Mouse (Mus musculus) right cerebral cortex, adult 18-20 months (tissue): ENCODE results near the gene Gm20388.
A peak's percentile ranks its signal among the peaks of the same experiment; 100 is the strongest.

Source experiments
- DNase-seq: peaks from one replicate; pipeline ENCODE4 v3.0.0; 2022; ENCODE audit warnings: mixed read lengths

Gene Gm20388

DNA sequence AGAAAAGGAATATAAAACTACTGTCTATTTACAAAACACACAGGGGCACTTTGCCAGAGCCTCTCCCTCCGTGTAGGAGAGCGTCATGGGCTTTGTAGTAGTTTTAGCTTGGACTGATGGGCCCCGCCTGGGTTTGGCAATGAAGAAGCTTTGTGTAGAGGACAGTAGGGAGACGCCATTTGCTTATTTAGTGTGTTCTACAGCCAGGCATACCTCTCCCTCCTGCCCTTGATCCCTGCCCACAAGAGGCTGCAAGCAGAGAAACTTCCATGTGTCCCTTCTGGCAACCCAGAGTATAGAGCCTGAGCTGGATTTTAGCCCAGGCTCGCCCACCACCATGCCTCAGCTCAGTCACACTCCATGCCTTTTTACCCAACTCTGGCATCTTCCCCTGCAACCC, 4271.1 kb downstream of the Gm20388 start:
- no peak for DNase-seq

GRCm38 (mm10) chr8:124182224-124182623, 4271.6 kb downstream of the Gm20388 start:
- DNase-seq: peak; percentile 56

DNA sequence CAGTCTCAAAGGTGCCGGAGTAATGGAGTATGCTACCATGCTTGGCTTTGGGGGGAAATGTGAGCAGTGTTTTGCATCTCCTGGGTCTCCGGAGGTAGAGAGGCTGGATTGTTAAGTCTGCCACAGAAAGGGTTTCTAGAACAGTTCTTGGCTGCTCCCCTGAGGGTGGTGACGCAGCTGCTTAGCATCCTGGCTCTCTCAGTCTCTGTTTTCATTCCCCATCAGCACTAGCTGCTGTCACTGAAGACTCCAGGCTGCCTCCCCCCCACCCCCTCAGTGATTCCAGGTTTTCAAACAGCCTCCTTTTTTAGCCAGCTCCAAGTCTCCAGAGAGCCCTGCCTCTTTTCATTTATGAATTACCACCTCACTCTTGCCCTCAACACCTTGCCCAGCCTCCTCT, 4273.4 kb downstream of the Gm20388 start:
- DNase-seq: peak; percentile 58

DNA sequence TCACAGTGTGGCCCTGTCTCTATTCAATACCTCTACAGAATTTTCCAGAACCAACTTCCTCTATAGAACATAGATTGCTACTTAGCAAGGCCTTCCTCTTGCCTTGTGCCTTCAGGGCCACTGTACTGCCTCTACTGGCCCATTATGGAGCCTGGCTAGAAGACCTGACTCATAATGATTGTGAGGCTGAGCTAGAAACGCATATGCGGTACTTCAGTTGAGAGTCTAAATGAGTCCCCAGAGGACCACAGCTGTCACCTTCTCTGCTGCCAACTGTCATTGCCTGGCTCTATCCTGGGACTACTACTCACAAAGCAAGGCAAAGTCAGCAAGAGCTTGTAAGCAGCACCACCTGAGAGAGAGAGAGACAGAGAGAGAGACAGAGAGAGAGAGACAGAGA, 4273.9 kb downstream of the Gm20388 start:
- DNase-seq: no peak

- no peak for DNase-seq
Observed at GRCm38 (mm10) chr8:124185081-124185480, 4274.4 kb downstream of the Gm20388 start.

DNA sequence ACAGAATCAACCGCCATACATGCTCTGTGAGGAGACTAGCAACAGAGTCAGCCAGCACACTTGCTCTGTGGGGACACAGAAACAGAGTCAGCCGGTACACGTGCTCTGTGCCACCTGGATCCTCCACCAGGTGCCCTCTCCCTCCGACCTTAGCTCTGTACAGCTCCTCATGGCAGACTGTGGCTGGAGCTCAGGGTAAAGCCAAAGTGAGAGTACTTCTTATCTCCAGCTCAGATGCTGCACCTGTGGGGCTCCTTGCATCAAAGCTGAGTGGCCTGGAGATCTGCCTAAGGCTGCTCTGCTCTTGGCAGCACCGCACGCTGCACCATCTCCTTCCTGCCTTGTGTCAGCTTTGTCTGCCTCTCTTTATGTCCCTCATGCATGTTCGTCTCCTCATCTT, 4279.7 kb downstream of the Gm20388 start:
- no peak for DNase-seq

DNA sequence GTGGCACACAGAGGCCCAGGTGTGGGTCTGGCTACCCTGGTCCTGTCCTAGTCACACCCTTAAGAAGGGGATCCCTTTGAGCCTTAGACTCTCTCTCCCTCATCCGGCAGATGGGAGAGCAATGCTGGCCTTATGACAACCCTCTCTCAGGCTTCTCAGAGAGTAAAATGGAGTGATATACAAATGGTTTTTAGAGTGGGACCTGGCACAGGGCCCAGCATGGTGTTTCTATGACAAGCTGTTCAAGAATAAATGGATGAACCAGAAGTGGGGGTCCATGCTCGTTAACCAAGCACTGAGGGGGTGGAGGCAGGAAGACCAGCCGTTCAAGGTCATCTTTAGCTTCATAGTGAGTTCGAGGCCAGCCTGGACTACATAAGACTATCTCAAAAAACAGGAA, 4281.6 kb downstream of the Gm20388 start:
- DNase-seq: no peak

GRCm38 (mm10) chr8:124192976-124193375, 4282.3 kb downstream of the Gm20388 start:
- DNase-seq: peak; percentile 49

DNA sequence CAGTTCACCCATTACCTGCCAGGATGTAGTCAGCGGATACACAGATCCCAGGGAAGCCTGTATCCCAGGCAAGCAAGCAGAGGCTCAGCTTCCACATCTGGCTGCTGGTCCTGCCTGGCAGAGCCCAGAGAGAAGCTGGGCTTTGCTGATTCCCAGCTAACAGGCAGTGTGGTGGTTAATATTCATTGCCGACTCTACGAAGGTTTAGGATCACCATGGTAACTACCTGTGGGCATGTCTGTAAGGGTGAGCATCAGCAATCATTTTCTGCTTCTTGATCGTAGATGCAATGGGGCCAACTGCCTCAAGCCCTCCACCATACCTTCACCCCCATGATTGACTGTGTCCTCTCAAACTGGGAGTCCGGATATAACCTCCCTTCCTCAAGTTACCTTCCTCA, 4283.4 kb downstream of the Gm20388 start:
- DNase-seq: no peak

GRCm38 (mm10) chr8:124196195-124196594, 4285.6 kb downstream of the Gm20388 start:
- no peak for DNase-seq

DNA sequence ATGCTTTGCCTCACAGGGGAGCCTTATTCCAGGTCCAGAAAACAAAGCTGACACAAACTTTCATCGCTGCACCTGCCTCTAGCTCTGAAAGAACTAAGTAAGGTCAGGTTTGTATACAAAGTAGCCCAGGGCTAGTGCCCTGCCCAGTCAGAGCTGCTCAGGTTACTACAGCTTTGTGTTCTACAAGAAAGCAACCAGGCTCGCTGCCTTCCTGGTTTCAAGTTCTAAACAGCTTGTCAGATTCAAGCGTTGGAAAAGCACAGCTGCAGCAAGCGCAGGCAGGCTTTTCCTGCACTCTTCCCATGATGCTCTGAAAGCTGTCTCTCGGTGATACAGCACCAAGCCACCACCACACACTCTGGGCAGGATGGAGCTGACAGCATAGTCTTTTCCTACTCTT, 4286.2 kb downstream of the Gm20388 start:
- DNase-seq: no peak

DNA sequence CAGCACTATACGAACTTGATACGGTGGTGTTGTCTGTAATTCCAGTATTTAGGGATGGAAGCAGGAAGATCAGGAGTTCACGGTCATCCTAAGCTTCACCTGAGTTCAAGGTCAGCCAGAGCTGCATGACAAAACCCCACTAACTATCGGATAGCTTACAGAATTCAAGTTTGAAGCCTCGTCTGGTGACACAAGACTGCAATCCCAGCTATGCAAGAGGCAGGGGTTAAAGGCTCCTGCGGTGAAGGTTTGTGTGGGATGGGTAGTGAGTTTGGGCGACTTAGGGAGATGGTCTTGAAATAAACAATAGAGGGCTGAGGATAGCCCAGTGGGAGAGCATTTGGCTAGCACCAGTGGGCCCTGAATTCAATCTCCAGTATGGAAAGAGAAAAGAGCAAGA, 4287.6 kb downstream of the Gm20388 start:
- DNase-seq: no peak

DNA sequence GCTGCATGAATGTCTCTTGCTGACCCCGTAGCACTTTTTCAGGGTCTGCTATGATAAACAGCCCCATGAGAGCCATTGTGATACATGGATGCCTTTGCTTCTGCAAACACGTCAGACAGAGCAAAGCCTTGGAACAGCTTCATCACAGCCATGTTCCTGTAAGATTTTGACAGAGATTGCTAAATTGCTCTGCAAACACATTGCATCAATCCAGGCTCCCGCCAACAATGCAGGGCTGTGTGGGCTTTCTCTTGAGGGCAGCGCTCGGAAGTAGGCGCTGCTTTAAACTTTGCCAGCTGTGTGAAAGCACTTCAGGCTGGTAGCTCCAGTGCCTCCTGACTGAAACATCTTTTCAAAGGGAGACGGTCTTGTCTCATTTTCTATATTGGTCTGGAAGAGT, 4289.8 kb downstream of the Gm20388 start:
- no peak for DNase-seq

- no peak for DNase-seq
Observed at GRCm38 (mm10) chr8:124201706-124202105, 4291.1 kb downstream of the Gm20388 start.

DNA sequence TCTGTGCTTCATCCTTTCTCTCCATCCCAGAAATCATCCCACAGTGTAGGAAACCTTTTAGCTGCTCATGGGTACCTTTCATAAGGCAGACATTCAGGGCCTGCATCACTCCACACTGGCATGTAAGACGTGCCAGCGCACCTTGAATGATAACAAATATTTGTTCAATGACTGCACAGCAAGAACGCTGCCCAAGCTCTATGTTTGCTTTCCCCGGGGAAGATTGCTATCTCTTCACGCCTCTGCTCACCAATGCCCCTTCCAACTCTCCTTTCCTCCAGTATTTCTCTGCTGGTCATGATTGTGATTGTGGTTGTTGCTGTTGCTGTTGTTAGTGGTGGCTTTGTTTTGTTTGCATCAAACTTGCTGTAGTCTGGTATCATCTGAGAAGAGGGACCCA, 4292.3 kb downstream of the Gm20388 start:
- DNase-seq: no peak

- DNase-seq: no peak
Observed at GRCm38 (mm10) chr8:124204001-124204601, 4293.5 kb downstream of the Gm20388 start.

GRCm38 (mm10) chr8:124212148-124212547, 4301.5 kb downstream of the Gm20388 start:
- no peak for DNase-seq

DNA sequence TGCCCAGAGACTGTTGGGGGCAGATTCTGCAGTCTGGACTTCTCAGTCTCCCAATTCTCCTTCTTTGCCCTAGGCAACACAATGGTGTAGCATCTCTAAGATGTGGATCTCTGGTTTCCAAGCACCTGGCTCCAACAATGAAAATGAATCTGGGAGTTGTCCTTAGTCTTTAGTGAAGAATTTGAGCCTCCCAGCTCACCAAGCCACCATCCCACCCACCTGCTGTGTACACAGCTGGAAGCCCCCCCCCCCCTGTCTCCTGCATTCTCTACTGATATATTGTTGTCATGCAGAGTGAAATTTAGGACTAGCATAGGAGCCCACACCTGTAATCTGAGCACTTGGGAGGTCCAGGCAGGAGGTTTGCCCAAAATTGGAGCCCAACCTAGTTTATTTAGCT, 4306.3 kb downstream of the Gm20388 start:
- DNase-seq: no peak

DNA sequence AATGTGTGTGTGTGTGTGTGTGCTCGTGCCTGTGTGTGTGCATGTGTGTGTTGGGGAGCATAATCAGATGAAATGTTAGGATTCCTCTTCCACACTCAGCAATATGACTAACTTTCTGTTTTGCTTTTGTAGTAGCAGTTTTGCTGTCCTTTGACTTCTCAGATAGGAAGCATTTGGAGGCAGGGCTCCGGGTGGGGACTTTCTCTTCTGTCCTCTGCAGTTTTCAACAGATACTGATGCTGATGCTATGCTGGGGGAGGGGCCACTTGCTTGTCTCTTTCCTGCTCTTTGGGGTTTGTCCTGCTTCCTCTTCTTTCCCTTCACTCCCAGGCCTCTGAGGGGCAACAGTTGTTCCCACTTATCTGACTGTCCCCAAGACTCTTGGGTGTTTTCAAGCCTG, 4319.2 kb downstream of the Gm20388 start:
- DNase-seq: no peak

GRCm38 (mm10) chr8:124230496-124231175, 4320.0 kb downstream of the Gm20388 start:
- no peak for DNase-seq

GRCm38 (mm10) chr8:124231176-124231484, 4320.5 kb downstream of the Gm20388 start, which contains the start of gene Galnt2:
Galnt2 (plus strand) TSS chr8:124231391.
- DNase-seq: peak; percentile 95

DNA sequence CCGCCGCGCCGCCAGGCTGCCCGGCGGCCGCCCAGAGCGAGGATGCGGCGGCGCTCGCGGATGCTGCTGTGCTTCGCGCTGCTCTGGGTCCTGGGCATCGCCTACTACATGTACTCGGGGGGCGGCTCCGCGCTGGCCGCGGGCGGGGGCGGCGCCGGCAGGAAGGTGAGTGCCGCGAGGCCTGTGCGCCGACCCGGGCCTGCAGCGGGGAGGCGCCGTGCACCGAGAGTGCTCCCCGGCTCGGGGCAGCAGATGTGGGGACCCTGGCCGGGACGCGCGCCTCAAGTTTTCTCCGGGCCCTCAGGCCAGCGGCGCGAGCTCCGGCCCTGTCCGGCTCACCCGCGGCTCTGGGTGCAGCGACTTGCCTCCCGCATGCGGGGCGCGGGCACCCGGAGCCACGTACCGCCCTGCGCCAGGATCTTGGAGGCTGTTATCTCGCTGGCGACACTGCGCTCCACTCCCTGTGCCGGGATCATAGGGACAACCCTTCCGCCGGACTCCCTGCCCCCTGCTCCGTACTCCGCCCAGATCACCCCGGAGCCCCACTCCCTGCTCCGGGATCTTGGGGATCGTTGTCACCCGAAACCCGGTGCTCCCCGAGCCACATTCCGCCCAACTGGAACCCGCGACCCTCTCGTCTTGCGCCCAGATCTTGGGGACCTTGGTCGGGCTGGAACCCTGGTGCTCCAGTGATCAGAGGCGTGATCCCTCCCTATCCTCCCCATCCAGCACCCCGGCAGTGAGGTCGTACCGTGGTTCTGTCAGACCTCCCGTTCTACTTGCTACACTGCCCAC, 4321.0 kb downstream of the Gm20388 start:
- peak; percentile 22 for DNase-seq

DNA sequence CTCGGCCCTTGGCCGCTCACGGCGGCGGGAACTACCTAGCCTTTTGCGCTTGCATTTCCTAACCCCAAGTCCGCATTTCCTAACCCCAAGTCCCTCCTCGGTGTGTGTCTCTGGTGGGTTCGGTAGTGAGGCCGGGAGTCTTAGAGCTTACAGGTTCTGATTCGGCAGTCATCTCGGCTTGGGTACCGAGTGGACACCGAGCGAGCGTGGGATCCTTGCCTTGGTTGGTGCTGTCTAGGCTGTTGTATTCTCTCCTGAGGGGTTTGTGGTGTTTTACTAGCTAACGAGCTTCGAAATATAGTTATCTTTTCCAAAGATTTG, 4321.6 kb downstream of the Gm20388 start:
- DNase-seq: no peak

GRCm38 (mm10) chr8:124234496-124234895, 4323.9 kb downstream of the Gm20388 start:
- no peak for DNase-seq
